Comparison of ENCODE assay signal across 23 mouse cellular contexts in the genomic region with DNA sequence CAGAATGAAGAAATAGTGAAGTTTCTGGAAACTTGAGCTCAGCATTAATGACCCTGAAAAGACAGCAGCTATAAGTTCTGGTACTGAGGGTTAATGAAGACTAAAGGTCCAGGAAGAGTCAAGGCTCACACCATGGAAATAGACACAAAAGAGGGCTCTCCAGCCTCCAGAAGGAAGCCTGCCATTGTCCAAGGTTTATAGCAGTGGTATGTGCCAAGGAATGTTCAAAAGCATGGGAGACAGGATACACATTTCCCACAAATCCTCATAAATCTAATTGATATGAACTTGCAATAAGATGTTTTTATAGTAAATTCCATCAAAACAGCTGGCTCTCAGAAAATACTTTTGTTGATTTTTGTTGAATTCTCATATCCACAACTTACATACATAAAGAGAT.
"Had no signal": no experiment of that assay in that cellular context is flagged by ENCODE, and none has a peak within 500 bp of the region (broad histone marks: within the 10 kb centered on the region; RNA-seq: fewer than 3 reads in every experiment).

No protein-coding gene starts in this region.

- H3K27me3 ChIP-seq: forebrain, embryonic 15.5 days; heart, embryonic 13.5 days; heart, embryonic 15.5 days; hindbrain, embryonic 13.5 days; hindbrain, embryonic 15.5 days; limb, embryonic 13.5 days; limb, embryonic 15.5 days; liver, embryonic 12.5 days had no signal

- ATAC-seq: forebrain, embryonic 15.5 days; forebrain, postnatal 0 days; hindbrain, postnatal 0 days; intestine, embryonic 16.5 days; liver, embryonic 12.5 days had no signal

- H3K9ac ChIP-seq: forebrain, embryonic 15.5 days; forebrain, postnatal 0 days; heart, embryonic 13.5 days; heart, embryonic 15.5 days; hindbrain, embryonic 13.5 days; hindbrain, embryonic 15.5 days; limb, embryonic 13.5 days; limb, embryonic 15.5 days; liver, embryonic 12.5 days; liver, embryonic 14.5 days had no signal

- H3K4me1 ChIP-seq: forebrain, embryonic 15.5 days; heart, embryonic 13.5 days; heart, embryonic 15.5 days; hindbrain, embryonic 13.5 days; hindbrain, embryonic 15.5 days; limb, embryonic 13.5 days; limb, embryonic 15.5 days; liver, embryonic 12.5 days had no signal

- DNase-seq: forebrain, postnatal 0 days; gastrocnemius, postnatal 14 days; gastrocnemius, postnatal 36 days; heart, adult 11 months; heart, adult 2 months; heart, postnatal 14 days; heart, postnatal 36 days; layer of hippocampus, adult 9-11 months; layer of hippocampus, postnatal 36 days; left cerebral cortex, postnatal 4 days; lung, adult 18-20 months had no signal

- H3K36me3 ChIP-seq: forebrain, embryonic 15.5 days; heart, embryonic 13.5 days; heart, embryonic 15.5 days; hindbrain, embryonic 13.5 days; hindbrain, embryonic 15.5 days; limb, embryonic 13.5 days; limb, embryonic 15.5 days; liver, embryonic 12.5 days had no signal

- H3K9me3 ChIP-seq: forebrain, embryonic 15.5 days; heart, embryonic 13.5 days; heart, embryonic 15.5 days; hindbrain, embryonic 13.5 days; hindbrain, embryonic 15.5 days; limb, embryonic 13.5 days; limb, embryonic 15.5 days; liver, embryonic 12.5 days had no signal

- H3K4me3 ChIP-seq: forebrain, embryonic 15.5 days; heart, adult 2 months; heart, embryonic 13.5 days; heart, embryonic 15.5 days; hindbrain, embryonic 13.5 days; hindbrain, embryonic 15.5 days; limb, embryonic 13.5 days; limb, embryonic 15.5 days; liver, embryonic 12.5 days had no signal

- H3K27ac ChIP-seq: forebrain, embryonic 15.5 days; heart, adult 2 months; heart, embryonic 13.5 days; heart, embryonic 15.5 days; hindbrain, embryonic 13.5 days; hindbrain, embryonic 15.5 days; hindbrain, postnatal 0 days; limb, embryonic 13.5 days; limb, embryonic 15.5 days; liver, embryonic 12.5 days; liver, embryonic 14.5 days had no signal

- H3K4me2 ChIP-seq: forebrain, embryonic 15.5 days; heart, embryonic 11.5 days; heart, embryonic 13.5 days; heart, embryonic 15.5 days; hindbrain, embryonic 13.5 days; hindbrain, embryonic 15.5 days; limb, embryonic 13.5 days; limb, embryonic 15.5 days; liver, embryonic 12.5 days had no signal
